Mouse (Mus musculus) kidney, adult 9 months (tissue): Measurements from ENCODE around the gene Olfr1261.

ENCODE experiments used
- DNase-seq: peaks from one replicate; pipeline ENCODE4 v3.0.0; 2022

Olfr1261 gene

GRCm38 (mm10) chr2:89990921-89991320 lies at the start of gene Olfr1261:
Olfr1261 (plus strand) TSS chr2:89991221.
- DNase-seq: no peak

- no peak for DNase-seq
These were observed 42.5 kb upstream of the Olfr1261 start, which contains the start of gene Olfr1259 for GRCm38 (mm10) chr2:89948564-89948963. Olfr1259 (minus strand) TSS chr2:89948664.

GRCm38 (mm10) chr2:89974184-89974583 lies 16.8 kb upstream of the Olfr1261 start, which contains the start of gene Olfr1260:
Olfr1260 (plus strand) TSS chr2:89974340.
- no peak for DNase-seq

GRCm38 (mm10) chr2:89977709-89978108 lies 13.3 kb upstream of the Olfr1261 start:
- DNase-seq: no peak

- DNase-seq: no peak
These were observed 8.8 kb downstream of the Olfr1261 start, which contains the start of gene Olfr1262 for GRCm38 (mm10) chr2:89999845-90000244. Olfr1262 (plus strand) TSS chr2:90000145.

GRCm38 (mm10) chr2:90011831-90012230 lies 20.8 kb downstream of the Olfr1261 start, which contains the start of gene Olfr1263:
Olfr1263 (plus strand) TSS chr2:90012131.
- DNase-seq: no peak

GRCm38 (mm10) chr2:90025477-90025876 lies 34.5 kb downstream of the Olfr1261 start, which contains the start of gene Olfr1264:
Olfr1264 (minus strand) TSS chr2:90025577.
- DNase-seq: no peak

GRCm38 (mm10) chr2:90035037-90035436 lies 44.0 kb downstream of the Olfr1261 start, which contains the start of gene Olfr1265:
Olfr1265 (plus strand) TSS chr2:90035337.
- no peak for DNase-seq
